Mouse (Mus musculus) frontal cortex, postnatal 10 days (tissue): ENCODE measurements around the gene Cbr4.

Experiments
- DNase-seq, 2 experiments: peaks; one replicate each; pipeline ENCODE4 v3.0.0; 2022; ENCODE audit warnings: low spot score in 2 of 2, mixed read lengths in 1 of 2

Gene Cbr4

GRCm38 (mm10) chr8:61550006-61550748, 62.6 kb downstream of the Cbr4 start:
- DNase-seq: no peak

GRCm38 (mm10) chr8:61552221-61552620, 64.7 kb downstream of the Cbr4 start:
- DNase-seq: no peak

- DNase-seq: no peak
These were observed 65.3 kb downstream of the Cbr4 start for GRCm38 (mm10) chr8:61552755-61553402.

- no peak for DNase-seq
These were observed 67.8 kb downstream of the Cbr4 start for GRCm38 (mm10) chr8:61555343-61555742.

- DNase-seq: no peak
These were observed 68.7 kb downstream of the Cbr4 start for GRCm38 (mm10) chr8:61556219-61556618.
